Mouse (Mus musculus) lung, adult 18-20 months (tissue): ENCODE data around the gene Atf7ip.

ENCODE experiments used
- DNase-seq, 2 experiments: peaks; one replicate each; pipeline ENCODE4 v3.0.0; 2022; ENCODE audit warnings: mixed read lengths in 2 of 2

The Atf7ip gene

GRCm38 (mm10) chr6:136650664-136651063 is 144.7 kb downstream of the Atf7ip start:
- no peak for DNase-seq

- DNase-seq, result no peak
Measured at GRCm38 (mm10) chr6:136653331-136653730, 147.4 kb downstream of the Atf7ip start.

- DNase-seq, result no peak
Measured at GRCm38 (mm10) chr6:136654470-136654869, 148.5 kb downstream of the Atf7ip start.

- no peak for DNase-seq
Measured at GRCm38 (mm10) chr6:136655786-136656185, 149.8 kb downstream of the Atf7ip start.

- DNase-seq, result no peak
Measured at GRCm38 (mm10) chr6:136658303-136658702, 152.3 kb downstream of the Atf7ip start.

GRCm38 (mm10) chr6:136659226-136659625 is 153.3 kb downstream of the Atf7ip start:
- DNase-seq, result no peak
